Mouse (Mus musculus) forebrain, postnatal 0 days (tissue): ENCODE results near the gene Trappc6b. TPM values are rescaled to one million over a fixed set of nuclear protein-coding genes. Genes with fewer than 3 reads are reported as not detected.

Experiments
- ATAC-seq: fragments of 200-750 bp; cut with Nextera tagmentation; 2 replicates; pipeline ENCODE4 v1.8.0; 2017; ENCODE audit warnings: mild to moderate bottlenecking, moderate library complexity
- DNase-seq: peaks from one replicate; pipeline ENCODE4 v3.0.0-alpha.2; 2015
- H3K27ac ChIP-seq: fragments of 300-500 bp; sonication (generic); 2 replicates; pipeline ENCODE4 v1.5.1; 2014; ENCODE audit warnings: low read depth, mild to moderate bottlenecking, antibody characterized with exemption, low read length, moderate library complexity, mixed read lengths
- H3K27me3 ChIP-seq: fragments of 300-500 bp; sonication (generic); 2 replicates; pipeline ENCODE4 v1.6.1; 2014; ENCODE audit warnings: mild to moderate bottlenecking, low read length, mixed read lengths; ENCODE audit not compliant: insufficient read depth
- H3K36me3 ChIP-seq: fragments of 300-500 bp; sonication (generic); 2 replicates; pipeline ENCODE4 v1.6.1; 2014; ENCODE audit warnings: mild to moderate bottlenecking, moderate library complexity; ENCODE audit not compliant: insufficient read depth
- H3K4me1 ChIP-seq: fragments of 300-500 bp; sonication (generic); 2 replicates; pipeline ENCODE4 v1.6.1; 2014; ENCODE audit warnings: antibody characterized with exemption; ENCODE audit not compliant: insufficient read depth
- H3K4me2 ChIP-seq: fragments of 300-500 bp; sonication (generic); 2 replicates; pipeline ENCODE4 v1.6.1; 2014; ENCODE audit warnings: low read depth, mild to moderate bottlenecking, moderate library complexity
- H3K4me3 ChIP-seq: fragments of 300-500 bp; sonication (generic); 2 replicates; pipeline ENCODE4 v1.5.1; 2014; ENCODE audit warnings: low read depth, low read length, mixed read lengths
- H3K9ac ChIP-seq: fragments of 300-500 bp; sonication (generic); 2 replicates; pipeline ENCODE4 v1.6.1; 2014; ENCODE audit warnings: mild to moderate bottlenecking
- H3K9me3 ChIP-seq: fragments of 300-500 bp; sonication (generic); 2 replicates; pipeline ENCODE4 v1.6.1; 2016; ENCODE audit warnings: low read length
- CTCF ChIP-seq: sonication (generic); IDR thresholded peaks from 2 replicates; pipeline ENCODE4 v1.5.1; 2016; ENCODE audit warnings: antibody characterized with exemption, control low read depth, low read depth
- WGBS: fragments of 180-500 bp; shearing (Covaris S2); extraction: QIAGEN DNeasy Blood & Tissue Kit; methylation state at CpG from one replicate; pipeline ENCODE4 v1.1.7; 2014; 5-methylcytosine and 5-hydroxymethylcytosine counted together
- polyA plus RNA-seq: library from polyadenylated mRNA; unstranded; fragments of >200 nt; fragmentation: Nextera tagmentation; extraction: Ambion mirVana; gene quantifications from 2 replicates; pipeline ENCODE4 v1.2.1, GENCODE M21; 2015
- total RNA-seq: library from RNA; depleted of rRNA; stranded (reverse); fragments of >200 nt; gene quantifications from 2 replicates; pipeline ENCODE4 v1.2.3, GENCODE M21; 2014; rRNA removed

Gene Trappc6b
- total RNA-seq (64.8 and 68.3 TPM in 2 replicates), polyA plus RNA-seq (168 and 178 TPM in 2 replicates)

- Histone ChIP-seq H3K9me3 (no peaks in the 10 kb centered on the region), H3K27ac (peak within 1 kb of the TSS; percentile 94), H3K4me3 (peak within 1 kb of the TSS; percentile 52), H3K4me2 (peak within 1 kb of the TSS; percentile 70), H3K27me3 (no peaks in the 10 kb centered on the region), H3K4me1 (peaks cover 16% of the 10 kb centered on the region), H3K9ac (peak within 1 kb of the TSS; percentile 82), H3K36me3 (0 out of 2 replicates have a peak, but pooled peaks cover 4% of the 10 kb centered on the region)
- peak; percentile 56 for TF ChIP-seq CTCF
- ATAC-seq, result peak; percentile 98
- peak; percentile 89 for DNase-seq
- WGBS, result 2% methylated on average over 48 of the region's 49 CpGs
Measured at GRCm38 (mm10) chr12:59060993-59061595, at the start of gene Trappc6b. Gene Trappc6b (minus strand): TSS chr12:59061472.

- no peaks in the 10 kb centered on the region for H3K27me3 ChIP-seq
- H3K27ac ChIP-seq, result no peak overlapping the region
- H3K9me3 ChIP-seq, result no peaks in the 10 kb centered on the region
- ATAC-seq (no peak), DNase-seq (no peak)
- H3K36me3 ChIP-seq, result no peaks in the 10 kb centered on the region
- no peak for TF ChIP-seq CTCF
- H3K4me2 ChIP-seq, result no peak overlapping the region
- no peak overlapping the region for H3K9ac ChIP-seq
- WGBS, result 90% methylated on average over 4 of the region's 4 CpGs
- no peaks in the 10 kb centered on the region for H3K4me1 ChIP-seq
- no peak overlapping the region for H3K4me3 ChIP-seq
Measured at GRCm38 (mm10) chr12:59107926-59108325, 46.7 kb upstream of the Trappc6b start.

GRCm38 (mm10) chr12:59106491-59106890 lies 45.2 kb upstream of the Trappc6b start:
- TF ChIP-seq CTCF, result no peak
- no peaks in the 10 kb centered on the region for H3K4me1 ChIP-seq
- H3K9ac ChIP-seq, result no peak overlapping the region
- H3K4me2 ChIP-seq, result no peak overlapping the region
- no peak overlapping the region for H3K4me3 ChIP-seq
- 67% methylated on average over 5 of the region's 5 CpGs for WGBS
- ATAC-seq (no peak), DNase-seq (no peak)
- H3K36me3 ChIP-seq, result no peaks in the 10 kb centered on the region
- no peaks in the 10 kb centered on the region for H3K27me3 ChIP-seq
- no peak overlapping the region for H3K27ac ChIP-seq
- H3K9me3 ChIP-seq, result no peaks in the 10 kb centered on the region

- H3K27me3 ChIP-seq, result no peaks in the 10 kb centered on the region
- H3K4me2 ChIP-seq, result no peak overlapping the region
- H3K27ac ChIP-seq, result no peak overlapping the region
- TF ChIP-seq CTCF, result no peak
- H3K4me1 ChIP-seq, result no peaks in the 10 kb centered on the region
- DNase-seq (no peak), ATAC-seq (no peak)
- no peaks in the 10 kb centered on the region for H3K9me3 ChIP-seq
- WGBS, result 86% methylated on average over 6 of the region's 6 CpGs
- H3K36me3 ChIP-seq, result no peaks in the 10 kb centered on the region
- H3K4me3 ChIP-seq, result no peak overlapping the region
- no peak overlapping the region for H3K9ac ChIP-seq
Measured at GRCm38 (mm10) chr12:59105914-59106313, 44.6 kb upstream of the Trappc6b start.

- Histone ChIP-seq H3K4me1 (no peaks in the 10 kb centered on the region), H3K27ac (no peak overlapping the region), H3K9me3 (no peaks in the 10 kb centered on the region), H3K9ac (no peak overlapping the region), H3K36me3 (no peaks in the 10 kb centered on the region), H3K4me2 (no peak overlapping the region), H3K4me3 (no peak overlapping the region), H3K27me3 (no peaks in the 10 kb centered on the region)
- ATAC-seq (no peak), DNase-seq (no peak)
- WGBS, result 67% methylated on average over 5 of the region's 5 CpGs
- TF ChIP-seq CTCF, result no peak
Measured at GRCm38 (mm10) chr12:59104771-59105170, 43.5 kb upstream of the Trappc6b start.

GRCm38 (mm10) chr12:59095104-59096025 lies 34.1 kb upstream of the Trappc6b start, which contains the start of gene Mia2:
Gene Mia2 (plus strand): TSS chr12:59095799.
- no peak for DNase-seq
- Histone ChIP-seq H3K4me3 (no peak within 1 kb of the TSS), H3K9me3 (no peaks in the 10 kb centered on the region), H3K4me2 (no peak within 1 kb of the TSS), H3K27me3 (no peaks in the 10 kb centered on the region), H3K4me1 (no peaks in the 10 kb centered on the region), H3K9ac (no peak within 1 kb of the TSS), H3K36me3 (no peaks in the 10 kb centered on the region), H3K27ac (no peak within 1 kb of the TSS)
- ATAC-seq, result no peak
- TF ChIP-seq CTCF, result no peak
- 84% methylated on average over 19 of the region's 19 CpGs for WGBS

- 68% methylated on average over 2 of the region's 2 CpGs for WGBS
- no peak for ATAC-seq
- no peak overlapping the region for H3K4me3 ChIP-seq
Measured at GRCm38 (mm10) chr12:59093543-59093942, 32.3 kb upstream of the Trappc6b start.

More at GRCm38 (mm10) chr12:59093543-59093942, 32.3 kb upstream of the Trappc6b start:
- Histone ChIP-seq H3K27me3 (no peaks in the 10 kb centered on the region), H3K4me1 (no peaks in the 10 kb centered on the region), H3K27ac (no peak overlapping the region), H3K9ac (no peak overlapping the region), H3K9me3 (no peaks in the 10 kb centered on the region), H3K36me3 (no peaks in the 10 kb centered on the region), H3K4me2 (no peak overlapping the region)
- TF ChIP-seq CTCF, result no peak
- DNase-seq, result no peak
